Mouse (Mus musculus) limb, embryonic 13.5 days (tissue): ENCODE data around the gene Dzip1l. TPM values are rescaled to one million over a fixed set of nuclear protein-coding genes. Genes with fewer than 3 reads are reported as not detected.

Source experiments
- ATAC-seq: fragments of 200-750 bp; cut with Nextera tagmentation; 2 replicates; pipeline ENCODE4 v1.8.0; 2017; ENCODE audit warnings: low read depth, moderate number of reproducible peaks, moderate TSS enrichment; ENCODE audit not compliant: low FRiP score
- H3K27ac ChIP-seq: fragments of 300-500 bp; sonication (generic); 2 replicates; pipeline ENCODE4 v1.5.1; 2015; ENCODE audit warnings: inconsistent platforms, mild to moderate bottlenecking, moderate library complexity
- H3K27me3 ChIP-seq: fragments of 300-500 bp; sonication (generic); 2 replicates; pipeline ENCODE4 v1.6.1; 2015; ENCODE audit warnings: mild to moderate bottlenecking, inconsistent platforms
- H3K36me3 ChIP-seq: fragments of 300-500 bp; sonication (generic); 2 replicates; pipeline ENCODE4 v1.6.1; 2015; ENCODE audit warnings: inconsistent platforms, mild to moderate bottlenecking, moderate library complexity
- H3K4me1 ChIP-seq: fragments of 300-500 bp; sonication (generic); 2 replicates; pipeline ENCODE4 v1.6.1; 2015; ENCODE audit warnings: inconsistent platforms
- H3K4me2 ChIP-seq: fragments of 300-500 bp; sonication (generic); replicated peaks from 2 replicates; pipeline ENCODE4 v1.6.1; 2015; ENCODE audit warnings: inconsistent platforms, mild to moderate bottlenecking, moderate library complexity
- H3K4me3 ChIP-seq: fragments of 300-500 bp; sonication (generic); 2 replicates; pipeline ENCODE4 v1.5.1; 2015; ENCODE audit warnings: moderate library complexity, mild to moderate bottlenecking, inconsistent platforms
- H3K9ac ChIP-seq: fragments of 300-500 bp; sonication (generic); 2 replicates; pipeline ENCODE4 v1.6.1; 2015; ENCODE audit warnings: mild to moderate bottlenecking, inconsistent platforms
- H3K9me3 ChIP-seq: fragments of 300-500 bp; sonication (generic); 2 replicates; pipeline ENCODE4 v1.6.1; 2016; ENCODE audit warnings: inconsistent platforms
- WGBS: fragments of 180-500 bp; shearing (Covaris S2); methylation state at CpG from one replicate; pipeline ENCODE4 v1.1.7; 2015; 5-methylcytosine and 5-hydroxymethylcytosine counted together
- polyA plus RNA-seq: library from polyadenylated mRNA; unstranded; fragments of >200 nt; fragmentation: Nextera tagmentation; extraction: Ambion mirVana; gene quantifications from 2 replicates; pipeline ENCODE4 v1.2.1, GENCODE M21; 2015

The Dzip1l gene
- polyA plus RNA-seq, 1 experiment from 2014 or later: 26.1 TPM

GRCm38 (mm10) chr9:99662406-99662805, 33.1 kb downstream of the Dzip1l start:
- Histone ChIP-seq H3K36me3 (peaks cover 91% of the 10 kb centered on the region), H3K4me2 (no peak overlapping the region), H3K9ac (no peak overlapping the region), H3K4me3 (no peak overlapping the region), H3K27me3 (no peaks in the 10 kb centered on the region), H3K27ac (no peak overlapping the region), H3K4me1 (no peaks in the 10 kb centered on the region), H3K9me3 (no peaks in the 10 kb centered on the region)
- peak; percentile 25; the same call in 1 of the 2 replicates for ATAC-seq
- WGBS: 32% methylated on average over 7 of the region's 7 CpGs

DNA sequence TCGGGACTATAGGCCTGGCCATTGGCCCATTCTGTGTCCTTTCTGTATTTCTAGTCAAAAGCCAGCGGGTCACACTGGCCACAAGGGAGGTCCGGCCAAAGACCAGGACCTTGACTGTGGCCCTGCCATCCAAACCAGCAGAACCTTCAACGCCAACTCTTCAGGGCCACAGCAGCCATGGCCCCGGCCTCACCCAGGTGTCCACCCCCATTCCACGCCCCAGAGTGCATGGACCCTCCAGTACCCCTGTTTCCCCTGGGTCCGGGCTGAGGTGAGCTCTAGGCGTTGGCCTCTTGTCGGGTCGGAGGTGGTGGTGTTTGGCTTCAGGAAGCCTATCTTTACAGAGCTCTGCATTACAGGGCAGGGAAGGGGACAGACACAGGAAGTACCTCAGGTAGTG, 33.6 kb downstream of the Dzip1l start:
- no peak overlapping the region for H3K9ac ChIP-seq
- no peaks in the 10 kb centered on the region for H3K9me3 ChIP-seq
- no peak overlapping the region for H3K4me3 ChIP-seq
- no peak overlapping the region for H3K4me2 ChIP-seq
- no peaks in the 10 kb centered on the region for H3K27me3 ChIP-seq
- ATAC-seq: no peak
- H3K27ac ChIP-seq: no peak overlapping the region
- H3K36me3 ChIP-seq: peaks cover 92% of the 10 kb centered on the region
- no peaks in the 10 kb centered on the region for H3K4me1 ChIP-seq
- 93% methylated on average over 10 of the region's 10 CpGs for WGBS

GRCm38 (mm10) chr9:99667596-99667995, 38.3 kb downstream of the Dzip1l start:
- Histone ChIP-seq H3K4me1 (no peaks in the 10 kb centered on the region), H3K27me3 (no peaks in the 10 kb centered on the region), H3K27ac (no peak overlapping the region), H3K4me3 (no peak overlapping the region), H3K9ac (no peak overlapping the region), H3K36me3 (peaks cover 91% of the 10 kb centered on the region), H3K4me2 (no peak overlapping the region), H3K9me3 (peaks cover 4% of the 10 kb centered on the region; the same call in 1 of the 2 replicates)
- ATAC-seq: no peak
- 93% methylated on average over 8 of the region's 8 CpGs for WGBS

- Histone ChIP-seq H3K4me2 (no peak overlapping the region), H3K9me3 (peaks cover 4% of the 10 kb centered on the region; the same call in 1 of the 2 replicates), H3K4me3 (no peak overlapping the region), H3K9ac (no peak overlapping the region), H3K4me1 (no peaks in the 10 kb centered on the region), H3K27me3 (no peaks in the 10 kb centered on the region), H3K27ac (no peak overlapping the region), H3K36me3 (peaks cover 59% of the 10 kb centered on the region)
- no peak for ATAC-seq
- WGBS: 34% methylated on average over 2 of the region's 2 CpGs
Measured at GRCm38 (mm10) chr9:99671603-99672002, 42.3 kb downstream of the Dzip1l start.

GRCm38 (mm10) chr9:99675714-99676113, 46.4 kb downstream of the Dzip1l start:
- Histone ChIP-seq H3K9me3 (no peaks in the 10 kb centered on the region), H3K9ac (no peak overlapping the region), H3K4me2 (no peak overlapping the region), H3K27me3 (no peaks in the 10 kb centered on the region), H3K4me3 (no peak overlapping the region), H3K36me3 (peaks cover 18% of the 10 kb centered on the region), H3K27ac (no peak overlapping the region), H3K4me1 (no peaks in the 10 kb centered on the region)
- ATAC-seq: no peak
- WGBS: 80% methylated on average over 3 of the region's 3 CpGs

- Histone ChIP-seq H3K4me2 (no peak overlapping the region), H3K27me3 (no peaks in the 10 kb centered on the region), H3K36me3 (no peaks in the 10 kb centered on the region), H3K9ac (no peak overlapping the region), H3K4me3 (no peak overlapping the region), H3K9me3 (no peaks in the 10 kb centered on the region), H3K4me1 (no peaks in the 10 kb centered on the region), H3K27ac (no peak overlapping the region)
- no peak for ATAC-seq
- 88% methylated on average over 21 of the region's 21 CpGs for WGBS
Measured at GRCm38 (mm10) chr9:99681980-99682570, 52.8 kb downstream of the Dzip1l start.

DNA sequence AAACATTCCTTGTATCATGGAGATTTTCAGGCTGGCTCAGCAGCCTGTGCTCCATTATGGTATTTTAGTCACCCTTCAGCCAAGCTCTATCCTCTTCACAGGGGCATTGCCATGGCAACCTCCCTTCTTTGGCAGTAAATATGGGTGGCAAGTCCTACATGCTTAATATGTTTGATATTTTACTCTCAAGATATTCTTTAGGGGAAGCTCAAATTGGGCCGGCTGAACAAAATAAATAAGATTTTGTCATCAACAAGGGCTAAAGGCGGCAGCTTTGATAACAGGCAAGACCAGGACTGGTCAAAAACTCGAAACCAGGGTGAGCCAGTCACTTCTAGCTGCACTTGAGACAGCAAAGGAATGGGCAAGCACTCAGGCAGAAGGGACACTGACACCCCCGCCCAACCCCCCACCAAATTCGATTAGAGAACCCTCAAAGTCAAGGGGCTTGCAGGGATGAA, 55.8 kb downstream of the Dzip1l start:
- Histone ChIP-seq H3K9me3 (no peaks in the 10 kb centered on the region), H3K4me2 (no peak overlapping the region), H3K27ac (no peak overlapping the region), H3K4me1 (no peaks in the 10 kb centered on the region), H3K4me3 (no peak overlapping the region), H3K27me3 (no peaks in the 10 kb centered on the region), H3K36me3 (no peaks in the 10 kb centered on the region), H3K9ac (no peak overlapping the region)
- ATAC-seq: no peak
- WGBS: 66% methylated on average over 5 of the region's 5 CpGs

- no peak overlapping the region for H3K9ac ChIP-seq
- no peak for ATAC-seq
- H3K4me3 ChIP-seq: no peak overlapping the region
- H3K36me3 ChIP-seq: no peaks in the 10 kb centered on the region
- H3K4me1 ChIP-seq: no peaks in the 10 kb centered on the region
- H3K27me3 ChIP-seq: no peaks in the 10 kb centered on the region
- no peak overlapping the region for H3K27ac ChIP-seq
- no peaks in the 10 kb centered on the region for H3K9me3 ChIP-seq
- H3K4me2 ChIP-seq: no peak overlapping the region
- WGBS: 76% methylated on average over 5 of the region's 5 CpGs
Measured at GRCm38 (mm10) chr9:99685536-99686231, 56.4 kb downstream of the Dzip1l start.

- WGBS: 91% methylated on average over 5 of the region's 5 CpGs
- no peaks in the 10 kb centered on the region for H3K36me3 ChIP-seq
- H3K4me3 ChIP-seq: no peak overlapping the region
- H3K27ac ChIP-seq: no peak overlapping the region
- no peak overlapping the region for H3K4me2 ChIP-seq
- H3K27me3 ChIP-seq: no peaks in the 10 kb centered on the region
- H3K4me1 ChIP-seq: no peaks in the 10 kb centered on the region
- no peak for ATAC-seq
- no peak overlapping the region for H3K9ac ChIP-seq
- H3K9me3 ChIP-seq: no peaks in the 10 kb centered on the region
Measured at GRCm38 (mm10) chr9:99689796-99690195, 60.5 kb downstream of the Dzip1l start.

DNA sequence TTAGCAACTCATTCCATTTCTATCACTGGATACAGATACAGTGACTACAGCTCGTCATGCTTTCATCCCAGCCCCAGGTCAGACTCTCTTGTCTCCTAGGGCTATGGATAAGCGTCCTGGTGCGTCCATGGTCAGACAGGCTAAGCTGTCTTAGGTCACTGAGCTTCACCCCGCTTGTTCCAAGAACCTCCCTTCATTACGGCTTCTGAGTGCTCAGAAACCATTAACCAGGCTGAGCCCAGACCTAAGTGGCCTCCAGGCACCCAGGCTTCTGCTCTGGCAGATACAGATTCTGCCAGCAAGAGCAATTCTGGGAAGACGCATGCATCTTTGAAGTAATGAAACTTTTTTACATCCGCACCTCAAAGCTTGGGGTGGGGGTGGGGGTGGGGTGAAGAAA, 61.1 kb downstream of the Dzip1l start:
- H3K27me3 ChIP-seq: no peaks in the 10 kb centered on the region
- no peaks in the 10 kb centered on the region for H3K36me3 ChIP-seq
- no peak overlapping the region for H3K27ac ChIP-seq
- WGBS: 73% methylated on average over 7 of the region's 7 CpGs
- H3K9me3 ChIP-seq: no peaks in the 10 kb centered on the region
- H3K4me3 ChIP-seq: no peak overlapping the region
- no peak overlapping the region for H3K4me2 ChIP-seq
- ATAC-seq: no peak
- H3K4me1 ChIP-seq: no peaks in the 10 kb centered on the region
- no peak overlapping the region for H3K9ac ChIP-seq

DNA sequence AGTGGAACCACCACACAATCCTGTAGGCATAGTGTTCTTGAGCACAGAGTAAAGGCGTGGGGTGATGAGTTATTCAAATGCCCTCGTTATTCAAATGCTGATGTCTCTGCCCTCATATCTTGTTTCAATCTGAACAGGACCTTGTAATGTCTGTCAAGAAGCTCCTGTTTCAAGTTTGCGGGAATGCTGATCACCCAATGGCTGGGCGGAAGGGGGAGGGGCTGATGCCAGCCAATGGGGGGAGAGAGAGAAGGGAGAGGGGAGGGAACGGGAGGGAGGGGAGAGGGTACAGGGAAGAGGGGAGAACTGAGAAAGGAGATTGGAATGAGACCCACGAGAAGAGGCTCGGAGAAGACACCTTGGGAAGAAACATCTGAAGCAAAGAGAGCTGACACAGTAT, 65.7 kb downstream of the Dzip1l start:
- H3K4me2 ChIP-seq: no peak overlapping the region
- H3K9me3 ChIP-seq: no peaks in the 10 kb centered on the region
- ATAC-seq: no peak
- no peaks in the 10 kb centered on the region for H3K27me3 ChIP-seq
- no peak overlapping the region for H3K27ac ChIP-seq
- no peak overlapping the region for H3K9ac ChIP-seq
- no peaks in the 10 kb centered on the region for H3K4me1 ChIP-seq
- no peaks in the 10 kb centered on the region for H3K36me3 ChIP-seq
- no peak overlapping the region for H3K4me3 ChIP-seq
- 62% methylated on average over 7 of the region's 7 CpGs for WGBS

DNA sequence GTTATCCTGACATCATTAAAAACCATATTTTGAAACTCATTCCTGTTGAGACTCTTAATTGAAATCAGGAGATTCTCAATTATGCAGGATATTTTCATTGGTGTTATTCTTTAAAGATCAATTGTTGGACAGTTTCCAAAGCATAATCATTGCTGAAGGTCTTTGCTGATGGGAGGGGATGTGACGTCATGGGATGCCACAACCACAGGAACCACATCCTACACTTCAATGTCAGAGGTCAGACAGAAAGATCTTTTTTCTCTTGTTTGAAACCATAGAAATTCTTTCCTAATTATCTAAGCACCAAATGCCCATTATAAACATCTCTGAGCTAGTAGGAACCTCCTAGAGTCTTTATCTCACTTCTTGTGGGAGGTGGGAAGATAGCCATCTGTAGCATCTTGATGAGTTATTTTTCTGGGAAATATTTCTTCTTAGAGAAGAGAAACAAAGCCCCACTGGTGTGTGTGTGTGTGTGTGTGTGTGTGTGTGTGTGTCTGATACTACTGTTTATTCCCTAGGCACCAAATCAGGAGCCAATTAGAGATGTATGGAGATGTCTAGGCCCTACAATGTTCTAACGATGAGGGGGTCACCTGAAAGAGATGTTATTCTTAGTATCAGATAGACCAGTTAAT, 70.6 kb downstream of the Dzip1l start:
- ATAC-seq: no peak
- 78% methylated on average over 2 of the region's 2 CpGs for WGBS
- H3K27ac ChIP-seq: no peak overlapping the region
- H3K9ac ChIP-seq: no peak overlapping the region
- H3K4me3 ChIP-seq: no peak overlapping the region
- H3K36me3 ChIP-seq: no peaks in the 10 kb centered on the region
- no peaks in the 10 kb centered on the region for H3K27me3 ChIP-seq
- H3K9me3 ChIP-seq: no peaks in the 10 kb centered on the region
- H3K4me1 ChIP-seq: no peaks in the 10 kb centered on the region
- no peak overlapping the region for H3K4me2 ChIP-seq
